Mouse (Mus musculus) cortical plate, adult 2 months (tissue): ENCODE measurements at regions not wholly inside any gene's neighbourhood (a gene's known extent, or its start where the extent isn't known, plus 50 kb on each side); places are given as distances from the start of the nearest gene placed in this dataset.

Source experiments
- H3K27ac ChIP-seq: fragments of 200-500 bp; 2 replicates; pipeline ENCODE4 v1.5.1; 2012; ENCODE audit warnings: low read length, control low read depth, inconsistent platforms; ENCODE audit not compliant: insufficient read depth
- H3K4me1 ChIP-seq: fragments of 200-500 bp; 2 replicates; pipeline ENCODE4 v1.6.1; 2011; ENCODE audit warnings: low read length; ENCODE audit not compliant: control insufficient read depth, insufficient read depth
- H3K4me3 ChIP-seq: fragments of 200-500 bp; 2 replicates; pipeline ENCODE4 v1.5.1; 2011; ENCODE audit warnings: mild to moderate bottlenecking, low read length, control low read depth; ENCODE audit not compliant: insufficient read depth
- CTCF ChIP-seq: fragments of 200-500 bp; IDR thresholded peaks from 2 replicates; pipeline ENCODE4 v1.5.1; 2011; ENCODE audit warnings: mild to moderate bottlenecking, control low read depth, low read length; ENCODE audit not compliant: insufficient read depth; ENCODE audit errors: extremely low read depth
- POLR2A ChIP-seq: fragments of 200-500 bp; IDR thresholded peaks from 2 replicates; pipeline ENCODE4 v1.6.1; 2011; ENCODE audit warnings: mild to moderate bottlenecking, low read length, control low read depth; ENCODE audit not compliant: insufficient read depth; ENCODE audit errors: extremely low read depth

GRCm38 (mm10) chr13:105377038-105377437 is 66.4 kb upstream of the Htr1a start:
- H3K4me3 ChIP-seq, result no peak overlapping the region
- H3K4me1 ChIP-seq, result no peaks in the 10 kb centered on the region
- H3K27ac ChIP-seq, result no peak overlapping the region
- no peak for TF ChIP-seq POLR2A
- TF ChIP-seq CTCF, result peak; percentile 67

GRCm38 (mm10) chr13:105378587-105378986 is 64.9 kb upstream of the Htr1a start:
- Histone ChIP-seq H3K27ac (no peak overlapping the region), H3K4me1 (no peaks in the 10 kb centered on the region), H3K4me3 (no peak overlapping the region)
- no peak for TF ChIP-seq CTCF
- no peak for TF ChIP-seq POLR2A

DNA sequence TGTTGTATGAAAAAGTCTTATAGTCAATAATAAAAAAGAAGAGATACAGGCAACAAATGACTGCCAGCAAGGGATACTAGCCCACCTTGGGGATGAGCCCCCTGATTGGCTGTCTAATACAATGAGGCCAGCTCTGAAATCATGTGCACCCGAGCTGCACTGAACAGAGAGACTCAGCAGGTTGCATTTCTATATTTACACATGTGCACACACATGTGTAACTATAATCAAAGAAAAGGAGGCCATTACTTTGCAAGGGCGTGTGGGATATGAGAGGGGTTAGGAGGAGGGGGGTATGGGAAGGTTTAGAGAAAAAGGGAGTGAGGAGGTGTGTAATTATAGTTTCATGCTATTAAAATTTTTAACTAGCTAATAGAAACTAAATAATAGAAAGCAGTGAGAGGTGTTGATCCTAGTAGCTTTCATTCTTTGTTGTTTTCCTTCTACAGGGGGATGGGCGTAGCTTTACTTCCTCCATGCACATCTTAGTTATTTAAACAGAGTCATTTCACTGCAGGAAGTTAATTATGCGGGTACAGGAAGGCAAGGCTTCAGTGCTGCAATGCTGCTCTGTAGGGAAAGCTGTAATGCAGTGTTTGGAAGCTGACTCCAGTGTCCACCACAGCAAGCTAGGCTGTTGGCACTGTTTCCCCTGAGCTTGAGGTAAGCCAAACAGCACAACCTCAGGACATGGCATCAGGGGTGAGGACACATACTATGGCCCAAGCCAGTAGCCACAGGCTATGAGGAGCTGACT is 56.2 kb upstream of the Htr1a start:
- Histone ChIP-seq H3K4me1 (no peaks in the 10 kb centered on the region), H3K4me3 (no peak overlapping the region), H3K27ac (no peak overlapping the region)
- TF ChIP-seq CTCF (no peak), POLR2A (no peak)
